Mouse (Mus musculus) lung, adult 2 months (tissue): ENCODE measurements around the gene Pigp.

ENCODE experiments used
- CTCF ChIP-seq: fragments of 200-500 bp; IDR thresholded peaks from 2 replicates; pipeline ENCODE4 v1.5.1; 2011; ENCODE audit warnings: mild to moderate bottlenecking, low read length, control low read depth; ENCODE audit not compliant: insufficient read depth
- POLR2A ChIP-seq: fragments of 200-500 bp; IDR thresholded peaks from 2 replicates; pipeline ENCODE4 v1.6.1; 2011; ENCODE audit warnings: low read depth, mild to moderate bottlenecking, control low read depth, low read length, borderline replicate concordance; ENCODE audit errors: extremely low read depth

- TF ChIP-seq CTCF (no peak), POLR2A (no peak)
Measured at GRCm38 (mm10) chr16:94356046-94356445, 15.6 kb downstream of the Pigp start.
